Comparison of ENCODE assay signal across 28 mouse cellular contexts in the genomic region with DNA sequence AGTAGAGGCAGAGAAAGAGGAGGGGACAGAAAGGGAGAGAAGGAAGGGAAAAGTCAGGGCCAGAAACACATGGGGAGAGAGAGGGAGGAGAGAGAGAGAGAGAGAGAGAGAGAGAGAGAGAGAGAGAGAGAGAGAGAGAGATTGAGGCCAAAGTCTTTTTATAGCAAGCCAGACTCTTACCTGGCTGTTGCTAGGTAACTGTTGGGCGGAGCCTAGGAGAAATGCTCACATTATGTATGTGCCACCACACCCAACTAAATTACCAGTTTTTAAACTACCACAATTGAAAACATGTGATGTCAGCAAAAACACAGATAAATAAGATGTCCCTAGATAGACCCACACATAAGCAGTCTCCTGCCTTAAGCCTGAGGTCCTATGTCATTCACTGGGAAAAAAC. TPM values are rescaled to one million over a fixed set of nuclear protein-coding genes. Genes with fewer than 3 reads are reported as not detected.
DNase-seq lines count a peak whose midpoint lies in the region; ATAC-seq and TF ChIP-seq lines count a peak whose summit lies in the region.
"Had no signal": no experiment of that assay in that cellular context is flagged by ENCODE, and none has a peak within 500 bp of the region (broad histone marks: within the 10 kb centered on the region; RNA-seq: fewer than 3 reads in every experiment).

No protein-coding gene starts in this region.

- no peaks in the 10 kb centered on the region for H3K36me3 ChIP-seq in lung, embryonic 14.5 days (ENCODE audit: insufficient read depth)
- H3K36me3 ChIP-seq in intestine, postnatal 0 days (ENCODE audit: control insufficient read depth, insufficient read depth): no peaks in the 10 kb centered on the region
- H3K36me3 ChIP-seq in stomach, postnatal 0 days (ENCODE audit: control insufficient read depth, insufficient read depth, low read length): no peaks in the 10 kb centered on the region
- H3K36me3 ChIP-seq: embryonic facial prominence, embryonic 13.5 days; embryonic facial prominence, embryonic 15.5 days; forebrain, embryonic 10.5 days; forebrain, embryonic 12.5 days; G1E had no signal

- no peak for TF ChIP-seq EP300 in stomach, postnatal 0 days (optimal IDR thresholded peaks at IDR 0.05)

- peak; percentile 23 for DNase-seq in lung, embryonic 14.5 days
- no peak for DNase-seq in lung, postnatal 10 days
- DNase-seq in stomach, postnatal 0 days (ENCODE audit: low spot score): peak; percentile 33
- DNase-seq in cerebellum, postnatal 36 days: no peak
- no peak for DNase-seq in yolk sac, embryonic 10.5 days (ENCODE audit: low spot score)
- DNase-seq: adrenal gland, adult 8-10 months; adrenal gland, postnatal 14 days; adrenal gland, postnatal 36 days; B cell, adult 2 months; cerebellum, adult 11-12 months; cerebellum, adult 2 months; cerebellum, adult 9-10 months; cerebellum, postnatal 10 days; cerebellum, postnatal 25 days; embryo, embryonic 11 days had no signal

- no peaks in the 10 kb centered on the region for H3K9me3 ChIP-seq in lung, embryonic 14.5 days (ENCODE audit: low read depth, low read length)
- H3K9me3 ChIP-seq in intestine, postnatal 0 days (ENCODE audit: control insufficient read depth): no peaks in the 10 kb centered on the region
- no peaks in the 10 kb centered on the region for H3K9me3 ChIP-seq in stomach, postnatal 0 days (ENCODE audit: control insufficient read depth, low read length)
- H3K9me3 ChIP-seq: embryonic facial prominence, embryonic 13.5 days; embryonic facial prominence, embryonic 15.5 days; forebrain, embryonic 10.5 days; forebrain, embryonic 12.5 days; G1E had no signal

- ATAC-seq in lung, embryonic 14.5 days (ENCODE audit: insufficient read depth): no peak
- ATAC-seq in intestine, postnatal 0 days: peak; percentile 52
- ATAC-seq in stomach, postnatal 0 days (ENCODE audit: low FRiP score, low TSS enrichment): no peak; the same call in 1 of the 2 replicates
- ATAC-seq: activated CD4-positive, CD25-positive, alpha-beta regulatory T cell, adult 4 months; CD4-positive, CD25-positive, alpha-beta regulatory T cell, adult 4 months; forebrain, embryonic 14.5 days; forebrain, embryonic 16.5 days; Patski had no signal

- TF ChIP-seq CTCF in lung, embryonic 14.5 days (IDR thresholded peaks at IDR 0.05; ENCODE audit: low read depth): no peak
- TF ChIP-seq CTCF in intestine, postnatal 0 days (IDR thresholded peaks at IDR 0.05; ENCODE audit: low read depth): no peak
- no peak for TF ChIP-seq CTCF in stomach, postnatal 0 days (IDR thresholded peaks at IDR 0.05; ENCODE audit: low read depth)

- no peak overlapping the region for H3K27ac ChIP-seq in lung, embryonic 14.5 days (ENCODE audit: low read depth)
- H3K27ac ChIP-seq in intestine, postnatal 0 days (ENCODE audit: low read depth, low read length): no peak overlapping the region
- H3K27ac ChIP-seq in stomach, postnatal 0 days (replicated peaks): no peak overlapping the region
- H3K27ac ChIP-seq: embryonic facial prominence, embryonic 13.5 days; embryonic facial prominence, embryonic 15.5 days; forebrain, embryonic 10.5 days; forebrain, embryonic 12.5 days had no signal

- no peak overlapping the region for H3K4me2 ChIP-seq in lung, embryonic 14.5 days
- no peak overlapping the region for H3K4me2 ChIP-seq in intestine, postnatal 0 days (replicated peaks; ENCODE audit: low read depth)
- no peak overlapping the region for H3K4me2 ChIP-seq in stomach, postnatal 0 days (replicated peaks; ENCODE audit: low read depth)
- H3K4me2 ChIP-seq: embryonic facial prominence, embryonic 13.5 days; embryonic facial prominence, embryonic 15.5 days; forebrain, embryonic 12.5 days had no signal

- WGBS in lung, embryonic 14.5 days: 86% methylated on average over 1 of the region's 1 CpGs
- WGBS in intestine, postnatal 0 days: 72% methylated on average over 1 of the region's 1 CpGs
- WGBS in stomach, postnatal 0 days: 84% methylated on average over 1 of the region's 1 CpGs

- peaks cover 10% of the 10 kb centered on the region for H3K4me1 ChIP-seq in lung, embryonic 14.5 days (ENCODE audit: insufficient read depth)
- H3K4me1 ChIP-seq in intestine, postnatal 0 days (replicated peaks; ENCODE audit: control insufficient read depth, insufficient read depth, low read length): no peaks in the 10 kb centered on the region; the same call in 1 of the 2 replicates
- H3K4me1 ChIP-seq in stomach, postnatal 0 days (replicated peaks; ENCODE audit: control insufficient read depth, insufficient read depth): no peaks in the 10 kb centered on the region; the same call in 1 of the 2 replicates
- H3K4me1 ChIP-seq: forebrain, embryonic 12.5 days had no signal

- no peak overlapping the region for H3K9ac ChIP-seq in lung, embryonic 14.5 days
- H3K9ac ChIP-seq in intestine, postnatal 0 days (ENCODE audit: low read depth, low read length): no peak overlapping the region
- no peak overlapping the region for H3K9ac ChIP-seq in stomach, postnatal 0 days (ENCODE audit: low read length)
- H3K9ac ChIP-seq: embryonic facial prominence, embryonic 13.5 days; embryonic facial prominence, embryonic 15.5 days; forebrain, embryonic 12.5 days had no signal

- no peak overlapping the region for H3K4me3 ChIP-seq in lung, embryonic 14.5 days (ENCODE audit: low read depth, low read length)
- no peak overlapping the region for H3K4me3 ChIP-seq in intestine, postnatal 0 days (ENCODE audit: low read depth, low read length)
- no peak overlapping the region for H3K4me3 ChIP-seq in stomach, postnatal 0 days (ENCODE audit: low read depth, low read length)
- H3K4me3 ChIP-seq: embryonic facial prominence, embryonic 13.5 days; embryonic facial prominence, embryonic 15.5 days; erythroblast, embryonic 14.5 days; forebrain, embryonic 10.5 days; forebrain, embryonic 12.5 days had no signal

- H3K27me3 ChIP-seq in lung, embryonic 14.5 days (ENCODE audit: insufficient read depth, low read length): no peaks in the 10 kb centered on the region
- no peaks in the 10 kb centered on the region for H3K27me3 ChIP-seq in intestine, postnatal 0 days (replicated peaks; ENCODE audit: control insufficient read depth, insufficient read depth, low read length)
- H3K27me3 ChIP-seq in stomach, postnatal 0 days (ENCODE audit: control insufficient read depth, insufficient read depth, low read length): no peaks in the 10 kb centered on the region
- H3K27me3 ChIP-seq: CH12.LX; embryonic facial prominence, embryonic 13.5 days; embryonic facial prominence, embryonic 15.5 days; Patski had no signal

RNA-seq across cellular contexts. Expression of gene Plekhg3, which starts 54.5 kb away (rescaled TPM):
- polyA plus RNA-seq in lung, embryonic 14.5 days (2014; fragmentation: Nextera tagmentation; extraction: Ambion mirVana): 9.0 and 9.7 TPM in 2 replicates
- polyA plus RNA-seq in intestine, postnatal 0 days (2015; fragmentation: Nextera tagmentation; extraction: Ambion mirVana): 5.7 and 7.5 TPM in 2 replicates
- 5.7 and 6.4 TPM in 2 replicates for polyA plus RNA-seq in stomach, postnatal 0 days (2015; fragmentation: Nextera tagmentation; extraction: Ambion mirVana)

RNA-seq across cellular contexts. Expression of gene Ppp1r36, which starts 58.8 kb away (rescaled TPM):
- polyA plus RNA-seq in lung, embryonic 14.5 days (2014; fragmentation: Nextera tagmentation; extraction: Ambion mirVana): 2.8 and 3.2 TPM in 2 replicates
- polyA plus RNA-seq in intestine, postnatal 0 days (2015; fragmentation: Nextera tagmentation; extraction: Ambion mirVana): 0.90 and 1.1 TPM in 2 replicates
- 3.5 and 4.9 TPM in 2 replicates for polyA plus RNA-seq in stomach, postnatal 0 days (2015; fragmentation: Nextera tagmentation; extraction: Ambion mirVana)
- polyA plus RNA-seq: activated CD4-positive, CD25-positive, alpha-beta regulatory T cell, adult 4 months; CD4-positive, CD25-positive, alpha-beta regulatory T cell, adult 4 months; erythroblast, embryonic 14.5 days; G1E; Patski had no signal

Comparison
In these comparisons a context has a peak if more than half of its experiments do, and no peak if none do; other contexts are left out.
1. DNase-seq: peak in lung, embryonic 14.5 days (single experiment) and stomach, postnatal 0 days (single experiment); none in lung, postnatal 10 days (single experiment), cerebellum, postnatal 36 days (0 of 2) and yolk sac, embryonic 10.5 days (single experiment).